ENCODE assay signal across 18 mouse cellular contexts in genomic region chr2:84627036-84627435, GRCm38 (mm10). TPM values are rescaled to one million over a fixed set of nuclear protein-coding genes. Genes with fewer than 3 reads are reported as not detected.
DNase-seq lines count a peak whose midpoint lies in the region; ATAC-seq and TF ChIP-seq lines count a peak whose summit lies in the region.
"Had no signal": no experiment of that assay in that cellular context is flagged by ENCODE, and none has a peak within 500 bp of the region (broad histone marks: within the 10 kb centered on the region; RNA-seq: fewer than 3 reads in every experiment).

No protein-coding gene starts in this region.

- DNase-seq in heart, adult 11 months = peak; percentile 66
- DNase-seq in heart, adult 18-20 months = no peak
- no peak for DNase-seq in kidney, postnatal 10 days
- no peak for DNase-seq in right cerebral cortex, adult 2 months (ENCODE audit: low spot score in 2 of 2)
- DNase-seq in spleen, postnatal 36 days (ENCODE audit: low spot score in 2 of 2) = no peak
- DNase-seq: adrenal gland, adult 8-10 months; cerebellum, postnatal 14 days; gastrocnemius, postnatal 10 days; thymus, adult 2 months had no signal

- no peaks in the 10 kb centered on the region for H3K9me3 ChIP-seq in kidney, embryonic 16.5 days (ENCODE audit: low read length)
- H3K9me3 ChIP-seq in heart, embryonic 16.5 days (replicated peaks; ENCODE audit: control insufficient read depth, low read length) = no peaks in the 10 kb centered on the region
- H3K9me3 ChIP-seq: forebrain, embryonic 15.5 days; midbrain, embryonic 12.5 days had no signal

- H3K9ac ChIP-seq in kidney, embryonic 16.5 days (replicated peaks; ENCODE audit: low read length) = no peak overlapping the region
- H3K9ac ChIP-seq in heart, embryonic 16.5 days (ENCODE audit: low read length) = 0 out of 2 replicates have a peak overlapping the region, but pooled peaks have one; percentile 33
- H3K9ac ChIP-seq: forebrain, embryonic 15.5 days; midbrain, embryonic 12.5 days had no signal

- no peak for TF ChIP-seq CTCF in small intestine, adult 2 months (IDR thresholded peaks at IDR 0.05; ENCODE audit: extremely low read depth, insufficient read length, insufficient replicate concordance, low read depth, low read length)

- ATAC-seq in kidney, embryonic 16.5 days (ENCODE audit: low FRiP score, low TSS enrichment) = peak; percentile 60
- ATAC-seq in heart, embryonic 16.5 days (replicated peaks; ENCODE audit: extremely low read depth, insufficient read depth, low FRiP score) = no peak
- ATAC-seq: forebrain, embryonic 15.5 days; hindbrain, embryonic 16.5 days had no signal

- no peak overlapping the region for H3K4me2 ChIP-seq in kidney, embryonic 16.5 days (replicated peaks; ENCODE audit: low read depth, low read length)
- no peak overlapping the region for H3K4me2 ChIP-seq in heart, embryonic 16.5 days (ENCODE audit: low read depth, low read length)
- H3K4me2 ChIP-seq: forebrain, embryonic 15.5 days; midbrain, embryonic 12.5 days had no signal

- H3K27me3 ChIP-seq in kidney, embryonic 16.5 days (ENCODE audit: insufficient read depth, low read length) = no peaks in the 10 kb centered on the region
- no peaks in the 10 kb centered on the region for H3K27me3 ChIP-seq in heart, embryonic 16.5 days (ENCODE audit: control insufficient read depth, insufficient read depth, low read length)
- no peaks in the 10 kb centered on the region for H3K27me3 ChIP-seq in small intestine, adult 2 months (ENCODE audit: control insufficient read depth, insufficient read depth, low read length)
- H3K27me3 ChIP-seq: forebrain, embryonic 15.5 days; midbrain, embryonic 12.5 days had no signal

- H3K36me3 ChIP-seq in kidney, embryonic 16.5 days (ENCODE audit: insufficient read depth, low read length) = peaks cover 8% of the 10 kb centered on the region
- peaks cover 6% of the 10 kb centered on the region; the same call in 1 of the 2 replicates for H3K36me3 ChIP-seq in heart, embryonic 16.5 days (ENCODE audit: control insufficient read depth, insufficient read depth)
- H3K36me3 ChIP-seq in small intestine, adult 2 months (ENCODE audit: control insufficient read depth, insufficient read depth, low read length) = peaks cover 19% of the 10 kb centered on the region

- no peak overlapping the region for H3K4me3 ChIP-seq in kidney, embryonic 16.5 days (ENCODE audit: low read length)
- no peak overlapping the region for H3K4me3 ChIP-seq in heart, embryonic 16.5 days (ENCODE audit: low read length)
- no peak overlapping the region for H3K4me3 ChIP-seq in small intestine, adult 2 months (ENCODE audit: low read depth, low read length)
- H3K4me3 ChIP-seq: forebrain, embryonic 15.5 days; layer of hippocampus, adult 2 months; midbrain, embryonic 12.5 days had no signal

- 17% methylated on average over 3 of the region's 3 CpGs for WGBS in kidney, embryonic 16.5 days
- 26% methylated on average over 3 of the region's 3 CpGs for WGBS in heart, embryonic 16.5 days
- WGBS in small intestine, adult 2 months = 19% methylated on average over 3 of the region's 3 CpGs

- peak overlapping the region; percentile 51; the same call in 1 of the 2 replicates for H3K27ac ChIP-seq in kidney, embryonic 16.5 days (ENCODE audit: low read length)
- peak overlapping the region; percentile 75 for H3K27ac ChIP-seq in heart, embryonic 16.5 days (ENCODE audit: low read length)
- peak overlapping the region; percentile 72 for H3K27ac ChIP-seq in small intestine, adult 2 months (ENCODE audit: insufficient read depth, low read depth, low read length)
- H3K27ac ChIP-seq: forebrain, embryonic 15.5 days; layer of hippocampus, adult 2 months; midbrain, embryonic 12.5 days had no signal

- peaks cover 22% of the 10 kb centered on the region for H3K4me1 ChIP-seq in kidney, embryonic 16.5 days (ENCODE audit: insufficient read depth, low read length)
- H3K4me1 ChIP-seq in heart, embryonic 16.5 days (ENCODE audit: control insufficient read depth, insufficient read depth, low read length) = peaks cover 48% of the 10 kb centered on the region
- peaks cover 32% of the 10 kb centered on the region for H3K4me1 ChIP-seq in small intestine, adult 2 months (ENCODE audit: control insufficient read depth, insufficient read depth, insufficient read length, low read length)
- H3K4me1 ChIP-seq: forebrain, embryonic 15.5 days; midbrain, embryonic 12.5 days had no signal

- TF ChIP-seq POLR2A in small intestine, adult 2 months (IDR thresholded peaks at IDR 0.05; ENCODE audit: low read depth, low read length) = no peak

RNA-seq across cellular contexts. Expression of gene Ctnnd1, which starts 23.5 kb away (rescaled TPM):
- 10 to 100 TPM; 53.6 to 63.9 TPM for total RNA-seq in heart, adult 18-20 months (2021)
- 55.7 and 59.3 TPM in 2 replicates for polyA plus RNA-seq in kidney, embryonic 16.5 days (2015; fragmentation: Nextera tagmentation; extraction: Ambion mirVana)
- polyA plus RNA-seq in heart, embryonic 16.5 days (2015; fragmentation: Nextera tagmentation; extraction: Ambion mirVana) = 58.7 and 66.3 TPM in 2 replicates
- polyA plus RNA-seq in small intestine, adult 2 months (2012; rRNA removed) = 29.0 and 80.2 TPM in 2 replicates

RNA-seq across cellular contexts. Expression of gene Btbd18, which starts 31.8 kb away (rescaled TPM):
- total RNA-seq in heart, adult 18-20 months (2021) = not detected
- 0.14 and 0.22 TPM in 2 replicates for polyA plus RNA-seq in kidney, embryonic 16.5 days (2015; fragmentation: Nextera tagmentation; extraction: Ambion mirVana)
- polyA plus RNA-seq in heart, embryonic 16.5 days (2015; fragmentation: Nextera tagmentation; extraction: Ambion mirVana) = 0.13 and 0.19 TPM in 2 replicates
- polyA plus RNA-seq in small intestine, adult 2 months (2012; rRNA removed) = not detected in 2 replicates
- total RNA-seq: layer of hippocampus, adult 2 months; left cerebral cortex, postnatal 25 days had no signal
- polyA plus RNA-seq: thymus, adult 2 months had no signal

RNA-seq across cellular contexts. Expression of gene Selenoh, which starts 43.5 kb away (rescaled TPM):
- 10 to 100 TPM; 22.7 to 29.2 TPM for total RNA-seq in heart, adult 18-20 months (2021)
- polyA plus RNA-seq in kidney, embryonic 16.5 days (2015; fragmentation: Nextera tagmentation; extraction: Ambion mirVana) = 304 and 332 TPM in 2 replicates
- polyA plus RNA-seq in heart, embryonic 16.5 days (2015; fragmentation: Nextera tagmentation; extraction: Ambion mirVana) = 187 and 195 TPM in 2 replicates
- 42.8 and 47.3 TPM in 2 replicates for polyA plus RNA-seq in small intestine, adult 2 months (2012; rRNA removed)

RNA-seq across cellular contexts. Expression of gene Gm28635, which starts 50.8 kb away (rescaled TPM):
- 10 to 100 TPM in 1 of 2 experiments, 1 to 10 TPM in 1; 5.4 to 10.0 TPM for total RNA-seq in heart, adult 18-20 months (2021)
- not detected in 2 replicates for polyA plus RNA-seq in kidney, embryonic 16.5 days (2015; fragmentation: Nextera tagmentation; extraction: Ambion mirVana)
- polyA plus RNA-seq in heart, embryonic 16.5 days (2015; fragmentation: Nextera tagmentation; extraction: Ambion mirVana) = not detected in 2 replicates
- polyA plus RNA-seq in small intestine, adult 2 months (2012; rRNA removed) = not detected in 2 replicates
- total RNA-seq: adrenal gland, adult 8-10 months; gastrocnemius, postnatal 10 days had no signal
- polyA plus RNA-seq: embryonic facial prominence, embryonic 11.5 days; forebrain, embryonic 15.5 days; hindbrain, embryonic 16.5 days; midbrain, embryonic 12.5 days; thymus, adult 2 months had no signal

RNA-seq across cellular contexts. Expression of gene Med19, which starts 51.2 kb away (rescaled TPM):
- total RNA-seq in heart, adult 18-20 months (2021) = 10 to 100 TPM; 14.7 to 15.2 TPM
- polyA plus RNA-seq in kidney, embryonic 16.5 days (2015; fragmentation: Nextera tagmentation; extraction: Ambion mirVana) = 39.2 and 42.6 TPM in 2 replicates
- 21.4 and 23.0 TPM in 2 replicates for polyA plus RNA-seq in heart, embryonic 16.5 days (2015; fragmentation: Nextera tagmentation; extraction: Ambion mirVana)
- 2.7 and 5.1 TPM in 2 replicates for polyA plus RNA-seq in small intestine, adult 2 months (2012; rRNA removed)
